Mouse (Mus musculus): ENCODE measurements around the gene Sae1.

Gene Sae1

GRCm38 (mm10) chr7:16280721-16281120, 106.9 kb downstream of the Sae1 start:
- no peak for DNase-seq (ENCODE audit: low read depth)

DNA sequence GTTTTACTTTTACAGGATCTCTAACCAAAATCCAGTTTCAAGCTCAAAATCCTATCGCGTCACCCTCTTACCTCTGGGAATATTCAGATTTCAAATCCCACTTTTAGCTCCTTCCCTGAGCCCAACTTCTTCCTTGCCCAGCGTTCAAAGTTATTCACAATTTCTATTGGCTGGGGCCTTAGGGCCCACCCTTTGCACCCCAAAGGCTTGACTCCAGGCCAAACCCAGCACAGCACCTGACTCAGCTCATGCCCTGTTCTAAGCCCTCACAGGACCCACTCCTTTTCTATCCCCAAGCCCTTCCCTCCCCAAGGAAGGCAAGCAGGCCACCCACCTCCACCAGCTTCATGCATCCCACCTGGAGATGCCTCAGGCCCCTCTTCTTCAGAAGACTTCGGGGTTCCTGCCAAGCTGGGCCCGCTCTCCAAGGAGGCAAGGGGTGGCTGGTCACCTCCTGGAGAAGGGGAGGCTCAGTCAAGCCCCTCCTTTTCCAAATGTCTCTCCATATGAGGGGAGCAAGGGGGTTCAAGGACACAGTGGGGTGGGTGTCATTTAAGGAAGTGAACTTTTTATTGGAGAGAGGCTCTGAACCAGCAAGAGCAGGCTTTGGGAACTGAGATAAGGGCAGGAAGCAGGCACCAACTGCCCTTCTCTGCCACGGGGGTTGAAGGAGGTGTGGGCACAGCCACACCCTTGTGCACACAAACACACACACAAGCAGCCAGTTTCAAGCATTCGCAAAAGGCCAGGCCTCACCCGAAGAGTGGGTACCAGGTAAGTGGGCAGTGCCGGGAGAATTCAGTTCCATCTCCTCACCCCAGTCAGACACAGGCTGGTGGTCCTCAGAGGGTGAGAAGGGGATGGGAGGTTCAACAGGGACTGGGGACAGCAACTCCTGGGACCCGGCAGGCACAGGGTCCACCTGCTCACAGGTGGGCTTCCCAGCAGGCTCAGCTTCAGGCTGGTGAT, 112.4 kb downstream of the Sae1 start:
- DNase-seq (ENCODE audit: low read depth): no peak

- DNase-seq (ENCODE audit: low read depth): peak; percentile 58
These were observed 113.9 kb downstream of the Sae1 start for GRCm38 (mm10) chr7:16273766-16274140.

GRCm38 (mm10) chr7:16273081-16273765, 114.4 kb downstream of the Sae1 start, which contains the start of gene Inafm1:
Gene Inafm1 (minus strand): TSS chr7:16273617.
- peak; percentile 85 for DNase-seq (ENCODE audit: low read depth)

GRCm38 (mm10) chr7:16272681-16273080, 114.9 kb downstream of the Sae1 start:
- DNase-seq (ENCODE audit: low read depth): no peak

GRCm38 (mm10) chr7:16271139-16271538, 116.5 kb downstream of the Sae1 start:
- DNase-seq (ENCODE audit: low read depth): no peak
